Mouse (Mus musculus): ENCODE measurements around the gene Hdac8. TPM values are rescaled to one million over a fixed set of nuclear protein-coding genes. Genes with fewer than 3 reads are reported as not detected.

Gene Hdac8
- polyA plus RNA-seq, 1 experiment from 2014 or later: 8.7 TPM

DNA sequence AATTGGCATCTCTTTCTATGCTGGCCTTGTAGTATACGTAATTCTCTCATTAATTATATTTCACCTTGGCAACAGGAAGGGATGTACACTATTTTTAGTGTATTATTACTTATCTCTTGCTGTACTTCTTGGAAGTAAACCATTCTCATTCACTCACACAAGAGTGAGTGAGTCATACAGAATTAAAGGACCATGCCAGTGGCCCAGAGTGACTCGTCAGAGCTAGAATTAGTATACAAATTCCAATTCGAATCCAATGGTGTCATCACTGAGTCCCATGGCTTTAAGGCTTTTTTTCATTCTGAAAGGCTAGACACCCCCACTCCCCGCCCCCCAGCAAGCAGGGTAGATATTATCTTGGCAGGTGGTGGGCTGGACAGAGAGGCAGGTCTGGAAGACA, 88.2 kb downstream of the Hdac8 start:
- Histone ChIP-seq H3K27ac (replicated peaks) (no peak overlapping the region), H3K4me3 (replicated peaks) (no peak overlapping the region), H3K9me3 (replicated peaks) (no peaks in the 10 kb centered on the region), H3K4me2 (no peak overlapping the region), H3K27me3 (replicated peaks) (peaks cover 16% of the 10 kb centered on the region; the same call in 1 of the 2 replicates), H3K4me1 (no peaks in the 10 kb centered on the region; the same call in 1 of the 2 replicates), H3K36me3 (no peaks in the 10 kb centered on the region), H3K9ac (replicated peaks) (no peak overlapping the region)
- 64% methylated on average over 4 of the region's 4 CpGs for WGBS
- no peak for ATAC-seq (ENCODE audit: low FRiP score)

- H3K27me3 ChIP-seq (replicated peaks): peaks cover 18% of the 10 kb centered on the region; the same call in 1 of the 2 replicates
- WGBS: 74% methylated on average over 4 of the region's 4 CpGs
- H3K4me3 ChIP-seq (replicated peaks): no peak overlapping the region
Observed at GRCm38 (mm10) chrX:102416386-102416785, 88.8 kb downstream of the Hdac8 start.

DNA sequence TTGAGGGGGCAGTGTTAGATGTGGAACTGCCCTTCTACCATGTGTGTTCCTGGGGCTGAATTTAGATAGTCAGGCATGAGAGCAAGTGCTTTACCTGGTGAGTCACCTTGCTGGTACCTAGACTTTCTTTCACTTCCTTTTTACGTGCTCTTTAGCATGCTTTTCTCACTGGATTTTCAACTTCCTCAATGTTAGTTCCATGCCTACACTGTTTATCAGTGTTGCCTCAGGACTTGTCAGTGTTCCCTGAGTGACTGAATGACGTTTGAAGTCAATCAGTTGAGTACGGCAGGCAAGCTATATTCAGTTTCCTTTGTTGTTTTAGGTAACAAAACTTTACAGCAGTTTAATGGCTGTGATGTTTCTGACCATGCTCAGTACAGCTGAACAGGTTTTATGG, 120.4 kb downstream of the Hdac8 start:
- Histone ChIP-seq H3K27ac (replicated peaks) (no peak overlapping the region), H3K4me1 (no peaks in the 10 kb centered on the region), H3K36me3 (no peaks in the 10 kb centered on the region), H3K9me3 (replicated peaks) (no peaks in the 10 kb centered on the region), H3K4me3 (replicated peaks) (no peak overlapping the region), H3K4me2 (no peak overlapping the region), H3K9ac (replicated peaks) (no peak overlapping the region), H3K27me3 (replicated peaks) (0 out of 2 replicates have a peak, but pooled peaks cover 11% of the 10 kb centered on the region)
- no peak for ATAC-seq (ENCODE audit: low FRiP score)
- 71% methylated on average over 3 of the region's 3 CpGs for WGBS

More at GRCm38 (mm10) chrX:102416386-102416785, 88.8 kb downstream of the Hdac8 start:
- Histone ChIP-seq H3K9ac (replicated peaks) (no peak overlapping the region), H3K27ac (replicated peaks) (no peak overlapping the region), H3K4me1 (no peaks in the 10 kb centered on the region; the same call in 1 of the 2 replicates), H3K9me3 (replicated peaks) (no peaks in the 10 kb centered on the region), H3K4me2 (no peak overlapping the region), H3K36me3 (no peaks in the 10 kb centered on the region)
- ATAC-seq (ENCODE audit: low FRiP score): no peak

- 67% methylated on average over 7 of the region's 7 CpGs for WGBS
- Histone ChIP-seq H3K27ac (replicated peaks) (no peak overlapping the region), H3K4me1 (no peaks in the 10 kb centered on the region), H3K27me3 (replicated peaks) (0 out of 2 replicates have a peak, but pooled peaks cover 11% of the 10 kb centered on the region), H3K4me2 (no peak overlapping the region), H3K9ac (replicated peaks) (no peak overlapping the region), H3K4me3 (replicated peaks) (no peak overlapping the region), H3K9me3 (replicated peaks) (no peaks in the 10 kb centered on the region), H3K36me3 (no peaks in the 10 kb centered on the region)
- ATAC-seq (ENCODE audit: low FRiP score): no peak
Observed at GRCm38 (mm10) chrX:102383151-102383550, 122.0 kb downstream of the Hdac8 start.

- no peak overlapping the region for H3K9ac ChIP-seq (replicated peaks)
- H3K4me3 ChIP-seq (replicated peaks): no peak overlapping the region
- H3K4me2 ChIP-seq: no peak overlapping the region
- H3K27ac ChIP-seq (replicated peaks): no peak overlapping the region
- ATAC-seq (ENCODE audit: low FRiP score): no peak
- WGBS: 88% methylated on average over 3 of the region's 3 CpGs
- H3K4me1 ChIP-seq: no peaks in the 10 kb centered on the region
- no peaks in the 10 kb centered on the region for H3K9me3 ChIP-seq (replicated peaks)
- no peaks in the 10 kb centered on the region for H3K36me3 ChIP-seq
- peaks cover 17% of the 10 kb centered on the region for H3K27me3 ChIP-seq (replicated peaks)
Observed at GRCm38 (mm10) chrX:102366510-102366909, 138.6 kb downstream of the Hdac8 start.

- WGBS: 72% methylated on average over 2 of the region's 2 CpGs
Observed at GRCm38 (mm10) chrX:102362244-102362643, 142.9 kb downstream of the Hdac8 start.

GRCm38 (mm10) chrX:102353412-102353811, 151.7 kb downstream of the Hdac8 start:
- Histone ChIP-seq H3K36me3 (no peaks in the 10 kb centered on the region), H3K9ac (replicated peaks) (no peak overlapping the region), H3K27ac (replicated peaks) (no peak overlapping the region), H3K27me3 (replicated peaks) (peaks cover 22% of the 10 kb centered on the region; the same call in 1 of the 2 replicates), H3K4me1 (no peaks in the 10 kb centered on the region; the same call in 1 of the 2 replicates), H3K4me2 (no peak overlapping the region), H3K4me3 (replicated peaks) (no peak overlapping the region), H3K9me3 (replicated peaks) (no peaks in the 10 kb centered on the region)
- 84% methylated on average over 3 of the region's 3 CpGs for WGBS
- ATAC-seq (ENCODE audit: low FRiP score): no peak

More at GRCm38 (mm10) chrX:102362244-102362643, 142.9 kb downstream of the Hdac8 start:
- H3K9ac ChIP-seq (replicated peaks): no peak overlapping the region
- no peaks in the 10 kb centered on the region for H3K36me3 ChIP-seq
- no peak overlapping the region for H3K27ac ChIP-seq (replicated peaks)
- H3K27me3 ChIP-seq (replicated peaks): peaks cover 3% of the 10 kb centered on the region; the same call in 1 of the 2 replicates
- H3K4me3 ChIP-seq (replicated peaks): no peak overlapping the region
- ATAC-seq (ENCODE audit: low FRiP score): no peak
- H3K4me2 ChIP-seq: no peak overlapping the region
- no peaks in the 10 kb centered on the region for H3K4me1 ChIP-seq
- H3K9me3 ChIP-seq (replicated peaks): no peaks in the 10 kb centered on the region

DNA sequence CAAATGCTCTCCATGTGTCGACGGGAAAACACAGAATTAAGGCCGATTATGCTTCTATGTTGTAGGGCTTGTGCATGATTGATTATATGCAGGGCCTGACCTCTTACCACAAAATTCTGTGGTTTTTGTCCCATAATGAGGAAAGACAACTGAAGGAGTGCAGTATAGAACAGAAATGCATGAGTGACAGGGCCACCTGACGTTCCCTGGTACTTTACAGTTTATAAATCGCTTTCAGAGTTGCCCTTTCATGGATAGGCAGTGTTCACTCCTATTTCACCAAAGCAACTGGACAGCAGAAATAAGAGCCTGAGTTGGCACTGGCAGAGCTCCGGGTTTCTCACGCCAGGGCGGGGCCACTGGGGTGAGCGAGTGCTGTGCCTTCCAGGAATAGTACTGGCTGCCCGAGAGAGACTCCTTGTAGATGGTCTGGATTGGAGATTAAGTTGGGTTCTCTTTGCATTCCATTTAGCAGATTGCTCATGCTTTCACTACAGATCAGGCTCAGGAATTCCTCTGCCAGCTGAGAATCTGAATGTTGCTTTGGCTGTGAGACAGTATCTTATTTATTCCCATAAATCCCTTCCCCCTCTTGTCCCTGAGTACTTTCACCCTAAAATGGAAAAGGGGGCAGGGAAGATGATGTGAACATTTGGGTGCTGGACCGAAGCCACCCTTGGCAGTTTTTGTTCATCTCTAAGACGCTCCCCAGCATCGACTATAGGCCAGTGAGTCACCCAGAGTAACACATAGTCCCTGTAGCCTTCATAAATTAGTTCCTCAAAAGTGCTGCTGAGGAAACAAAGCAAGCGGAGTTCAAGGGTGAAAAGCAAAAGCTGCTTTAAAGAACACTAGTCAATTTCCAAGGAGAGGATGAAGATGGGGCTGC, 155.1 kb downstream of the Hdac8 start:
- H3K36me3 ChIP-seq: no peaks in the 10 kb centered on the region
- ATAC-seq (ENCODE audit: low FRiP score): no peak

DNA sequence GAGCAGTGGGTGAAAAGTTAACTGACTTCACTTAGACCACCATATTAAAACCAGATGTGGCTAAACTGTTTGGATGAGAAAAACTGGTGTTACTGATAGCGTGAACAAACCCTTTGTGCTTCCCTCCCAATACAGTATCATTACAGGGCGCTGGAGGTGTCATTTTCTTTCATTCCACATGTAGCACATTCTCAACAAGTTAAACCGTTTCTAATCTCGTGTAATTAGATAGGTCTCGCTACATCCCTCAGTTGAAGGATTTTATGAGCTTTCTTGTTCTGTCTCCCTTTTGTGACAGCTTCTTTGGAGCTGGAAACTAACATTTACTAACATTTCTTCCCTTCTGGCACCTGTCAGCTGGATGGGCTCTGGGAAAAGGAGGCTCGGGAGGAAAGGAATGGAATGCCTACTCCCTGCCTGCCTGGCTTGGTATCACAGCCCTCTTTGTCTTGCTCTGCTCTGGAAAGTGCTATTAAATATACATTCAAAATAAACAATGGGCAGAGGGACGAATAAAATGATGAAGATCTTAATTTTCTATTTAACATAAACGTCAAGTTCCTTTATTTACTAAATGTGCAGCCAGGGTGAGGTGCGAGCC, 156.2 kb downstream of the Hdac8 start:
- Histone ChIP-seq H3K4me2 (no peak overlapping the region), H3K9me3 (replicated peaks) (no peaks in the 10 kb centered on the region), H3K9ac (replicated peaks) (no peak overlapping the region), H3K4me1 (no peaks in the 10 kb centered on the region; the same call in 1 of the 2 replicates), H3K27ac (replicated peaks) (no peak overlapping the region), H3K36me3 (no peaks in the 10 kb centered on the region), H3K4me3 (replicated peaks) (no peak overlapping the region), H3K27me3 (replicated peaks) (peaks cover 31% of the 10 kb centered on the region; the same call in 1 of the 2 replicates)
- 46% methylated on average over 9 of the region's 9 CpGs for WGBS
- no peak for ATAC-seq (ENCODE audit: low FRiP score)

More for the DNA sequence above, 155.1 kb downstream of the Hdac8 start:
- 73% methylated on average over 14 of the region's 14 CpGs for WGBS
- Histone ChIP-seq H3K9me3 (replicated peaks) (no peaks in the 10 kb centered on the region), H3K4me3 (replicated peaks) (no peak overlapping the region), H3K27me3 (replicated peaks) (peaks cover 25% of the 10 kb centered on the region; the same call in 1 of the 2 replicates), H3K4me1 (no peaks in the 10 kb centered on the region; the same call in 1 of the 2 replicates), H3K9ac (replicated peaks) (no peak overlapping the region), H3K27ac (replicated peaks) (no peak overlapping the region), H3K4me2 (no peak overlapping the region)

DNA sequence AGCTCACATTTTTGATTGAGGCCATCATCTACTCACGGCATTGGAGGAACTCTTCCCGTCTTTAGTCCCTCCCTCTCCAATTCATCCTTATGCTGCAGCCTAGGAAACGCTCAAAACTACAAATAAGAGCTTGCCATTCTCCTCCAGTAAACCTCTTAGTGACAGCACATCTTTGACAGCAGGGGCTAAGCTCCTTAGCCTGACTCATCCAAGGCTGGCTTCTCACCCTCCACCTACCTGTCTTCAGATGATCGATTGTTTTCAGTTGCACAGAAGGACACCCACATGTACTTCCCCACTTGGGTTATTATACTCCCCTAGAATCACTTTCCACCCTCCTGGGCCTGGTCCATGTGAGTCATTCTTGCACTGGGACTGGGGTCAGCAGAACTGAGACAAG, 163.5 kb downstream of the Hdac8 start:
- H3K27me3 ChIP-seq (replicated peaks): peaks cover 7% of the 10 kb centered on the region; the same call in 1 of the 2 replicates
- H3K9ac ChIP-seq (replicated peaks): no peak overlapping the region
- no peaks in the 10 kb centered on the region for H3K4me1 ChIP-seq
- no peak overlapping the region for H3K4me2 ChIP-seq
- ATAC-seq (ENCODE audit: low FRiP score): no peak
- H3K4me3 ChIP-seq (replicated peaks): no peak overlapping the region
- WGBS: 75% methylated on average over 4 of the region's 4 CpGs
- H3K36me3 ChIP-seq: no peaks in the 10 kb centered on the region
- H3K9me3 ChIP-seq (replicated peaks): no peaks in the 10 kb centered on the region
- H3K27ac ChIP-seq (replicated peaks): no peak overlapping the region

DNA sequence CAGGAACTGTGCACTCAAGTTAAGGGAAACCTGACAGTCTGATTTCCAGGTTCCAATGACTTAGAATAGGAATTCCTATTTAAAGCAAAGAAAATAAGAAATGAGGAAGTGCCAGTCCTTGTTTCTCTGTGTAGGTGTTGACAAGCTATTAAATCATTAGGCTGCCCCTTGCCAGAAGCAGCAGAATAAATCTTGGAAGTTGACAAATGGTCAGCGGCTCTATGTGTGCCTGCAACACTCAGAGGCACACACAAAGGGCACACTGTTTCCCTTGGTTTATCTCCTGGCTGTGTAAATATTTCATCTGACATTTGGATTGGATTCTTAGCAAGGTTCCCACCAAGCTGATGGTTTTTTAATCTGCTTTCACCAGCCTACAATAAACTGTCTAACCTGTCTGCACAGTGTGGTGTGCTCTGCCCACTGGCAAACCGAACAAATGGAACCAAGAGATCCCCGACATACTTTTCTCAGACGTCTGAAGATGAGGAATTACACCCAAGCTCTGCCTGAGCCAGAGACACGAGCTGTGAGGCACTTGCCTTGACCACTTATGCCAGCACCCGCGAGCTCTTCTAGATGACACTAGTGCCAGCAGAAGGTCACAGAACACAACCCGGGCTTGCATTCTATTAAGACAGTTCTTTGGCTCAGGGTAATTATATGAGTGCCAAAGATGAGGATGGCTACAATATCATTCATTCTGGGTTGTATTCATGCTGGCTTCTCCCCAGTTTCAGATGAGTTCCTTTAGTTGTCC, 165.6 kb downstream of the Hdac8 start:
- Histone ChIP-seq H3K4me1 (no peaks in the 10 kb centered on the region), H3K9me3 (replicated peaks) (no peaks in the 10 kb centered on the region), H3K27me3 (replicated peaks) (peaks cover 2% of the 10 kb centered on the region; the same call in 1 of the 2 replicates), H3K27ac (replicated peaks) (no peak overlapping the region), H3K36me3 (no peaks in the 10 kb centered on the region), H3K4me3 (replicated peaks) (no peak overlapping the region), H3K4me2 (no peak overlapping the region), H3K9ac (replicated peaks) (no peak overlapping the region)
- ATAC-seq (ENCODE audit: low FRiP score): no peak
- 54% methylated on average over 8 of the region's 8 CpGs for WGBS
